Mouse (Mus musculus) retina, adult 2 months (tissue): ENCODE results near the gene Cdc45.
A peak's percentile ranks its signal among the peaks of the same experiment; 100 is the strongest.
"Not testable (repeated sequence)": the region's sequence is repeated elsewhere in the genome, so short reads cannot be mapped to it uniquely, and the experiment has no call there.

Experiments
- DNase-seq: peaks from one replicate; pipeline ENCODE4 v3.0.0-alpha.2; 2012; ENCODE audit warnings: low read depth, low spot score

Gene Cdc45

GRCm38 (mm10) chr16:18811468-18812384 lies at the start of gene Cdc45, which contains the start of gene Ufd1:
Gene Cdc45 (minus strand): TSS chr16:18811987.
Gene Ufd1 (plus strand): TSS chr16:18811779.
- DNase-seq = peak; percentile 80

- no peak for DNase-seq
Measured at GRCm38 (mm10) chr16:18860186-18860585, 48.4 kb upstream of the Cdc45 start.

DNA sequence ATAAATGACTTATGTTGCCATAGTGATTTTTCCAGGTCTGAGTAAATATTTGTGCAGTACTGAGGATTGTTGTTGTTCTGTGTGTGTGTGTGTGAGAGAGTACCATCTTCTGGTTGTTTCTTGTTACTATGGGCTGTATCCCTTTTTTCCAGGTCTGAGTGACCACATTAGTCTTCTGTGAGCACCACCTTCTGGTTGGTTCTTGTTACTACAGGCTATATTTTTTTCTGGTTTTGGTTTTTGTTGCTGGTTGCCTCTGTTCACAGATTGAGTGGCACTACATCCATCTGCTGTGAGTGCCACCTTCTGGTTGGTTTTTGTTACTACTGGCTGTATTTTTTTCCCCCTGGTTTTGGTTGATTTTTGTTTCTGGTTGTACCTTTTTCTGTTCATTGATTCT lies 46.8 kb upstream of the Cdc45 start:
- DNase-seq = no peak

DNA sequence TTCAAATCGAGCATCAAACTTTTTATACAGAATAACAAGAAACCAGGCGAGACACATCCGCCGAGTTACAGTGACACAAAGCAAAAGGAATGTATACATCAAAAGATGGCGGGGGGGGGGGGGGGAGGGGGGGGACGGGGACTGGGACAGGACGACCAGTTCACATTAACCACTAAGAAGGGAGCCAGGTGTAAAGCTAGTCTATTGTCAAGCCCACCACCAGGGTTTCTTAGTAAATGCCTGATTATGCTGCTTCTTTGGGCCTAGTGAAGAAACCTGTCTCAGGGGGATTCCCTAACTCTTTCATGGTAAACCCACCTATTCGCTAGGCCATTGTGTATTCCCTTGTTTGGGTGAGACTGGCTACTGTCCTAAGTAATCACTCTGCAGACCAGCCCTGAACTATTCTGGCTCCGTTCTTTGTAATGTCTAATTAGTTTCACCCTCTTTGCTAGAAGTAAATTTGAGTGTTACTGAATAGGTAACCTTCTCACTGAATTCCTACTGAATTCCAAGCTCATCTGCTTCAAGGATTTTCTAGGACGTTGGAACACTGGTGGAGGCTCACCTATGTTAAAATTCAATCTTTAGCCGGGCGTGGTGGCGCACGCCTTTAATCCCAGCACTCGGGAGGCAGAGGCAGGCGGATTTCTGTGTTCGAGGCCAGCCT lies 37.9 kb upstream of the Cdc45 start:
- DNase-seq = not testable (repeated sequence)

- DNase-seq = no peak
Measured at GRCm38 (mm10) chr16:18846301-18846820, 34.6 kb upstream of the Cdc45 start.

DNA sequence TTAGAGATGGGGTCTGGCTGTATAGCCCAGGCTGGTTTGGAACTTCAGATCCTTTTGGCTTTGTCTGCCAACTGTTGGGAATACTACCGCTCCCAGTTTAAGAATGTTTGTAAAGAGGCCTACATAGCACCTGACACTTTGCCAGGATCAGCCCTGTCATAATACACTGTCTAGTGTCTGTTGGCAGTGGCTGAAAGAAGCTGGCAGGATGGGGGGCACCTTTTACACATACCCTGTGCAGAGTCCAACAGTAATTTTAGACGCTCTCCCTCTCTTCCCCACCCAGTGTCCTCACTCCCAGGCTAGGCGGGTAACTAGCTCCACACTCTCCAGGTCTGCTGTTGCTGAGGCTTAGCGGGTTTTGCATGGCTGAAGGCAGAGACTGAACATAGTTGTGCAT lies 26.6 kb upstream of the Cdc45 start:
- DNase-seq = no peak

DNA sequence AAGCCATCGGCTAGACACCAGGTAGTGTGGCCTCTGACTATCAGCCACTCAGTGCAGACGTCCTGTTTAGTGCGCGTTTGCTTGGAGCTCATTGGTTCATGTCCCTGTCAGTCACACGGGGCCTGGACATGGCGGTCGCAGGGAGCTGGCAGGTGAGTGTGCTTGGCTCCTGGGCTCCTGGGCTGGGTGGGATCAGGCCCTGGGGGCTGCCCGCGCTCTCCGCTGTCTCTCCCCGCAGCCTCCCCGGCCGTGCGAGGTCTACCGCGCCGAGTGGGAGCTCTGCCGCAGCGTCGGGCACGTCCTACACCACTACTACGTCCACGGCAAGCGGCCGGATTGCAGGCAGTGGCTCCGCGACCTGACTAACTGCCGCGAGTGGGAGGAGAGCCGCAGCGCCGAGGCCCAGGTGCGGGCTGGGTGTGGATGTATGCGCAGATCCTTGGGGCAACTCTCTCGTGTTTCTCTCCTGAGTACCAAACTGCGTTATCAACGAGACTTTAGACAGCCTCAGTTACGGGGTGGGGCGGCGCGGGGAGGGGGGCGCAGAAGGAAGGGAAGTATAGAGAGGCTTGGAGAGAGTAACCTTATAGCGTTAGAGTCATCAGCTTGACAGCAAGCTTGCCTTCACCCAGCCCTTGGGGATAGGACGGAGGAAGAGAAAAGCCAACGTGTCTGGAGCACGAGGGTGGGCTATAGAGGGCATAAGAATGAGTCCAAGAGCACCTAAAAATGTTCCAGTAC lies 24.9 kb upstream of the Cdc45 start, which contains the start of the genes 2510002D24Rik and Gm28539:
TSS of gene 2510002D24Rik (plus strand) at position 111 of the 741 bp plus-strand sequence.
TSS of gene Gm28539 (plus strand) at position 117 of the 741 bp plus-strand sequence.
- peak; percentile 94 for DNase-seq

- DNase-seq = no peak
Measured at GRCm38 (mm10) chr16:18836073-18836467, 24.3 kb upstream of the Cdc45 start.

DNA sequence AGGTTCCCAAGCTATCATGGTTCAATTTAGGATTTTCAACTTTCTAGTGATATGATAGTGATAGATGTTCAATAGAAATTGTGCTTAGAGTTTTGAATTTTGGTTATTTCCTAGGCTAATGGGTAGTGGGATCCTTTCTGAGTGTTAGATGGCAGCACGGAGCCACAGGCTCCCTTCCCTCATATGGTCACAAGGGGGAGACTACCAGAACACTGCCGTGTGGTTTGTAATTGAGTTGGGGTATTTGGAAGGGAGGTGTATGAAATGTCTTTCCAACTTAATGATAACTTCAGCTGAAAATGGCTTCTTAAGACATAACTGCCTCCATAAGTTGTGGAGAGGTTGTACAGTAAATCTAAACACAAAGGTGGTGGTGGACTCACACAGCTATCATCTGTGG lies 21.7 kb upstream of the Cdc45 start:
- DNase-seq = no peak

GRCm38 (mm10) chr16:18829102-18829501 lies 17.3 kb upstream of the Cdc45 start:
- DNase-seq = no peak

- DNase-seq = no peak
Measured at GRCm38 (mm10) chr16:18828630-18829029, 16.8 kb upstream of the Cdc45 start.

DNA sequence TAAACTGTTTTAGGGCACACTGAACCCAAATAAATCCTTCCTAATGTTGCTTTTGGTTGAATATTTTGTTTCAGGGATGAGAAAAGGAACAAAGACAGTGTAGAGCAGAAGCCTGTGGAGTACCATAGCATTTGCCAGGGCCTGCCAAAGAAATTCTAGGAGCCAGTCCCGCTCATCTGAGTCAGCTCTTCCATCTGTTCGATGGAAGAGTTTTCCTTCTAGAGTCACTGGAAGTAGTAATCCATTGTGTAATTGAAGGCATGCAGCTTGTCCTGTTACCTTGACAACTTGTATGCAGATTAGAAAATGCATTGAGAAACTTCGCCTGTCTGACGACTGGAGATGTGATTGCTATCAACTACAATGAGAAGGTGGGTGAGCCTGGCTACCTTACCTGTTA lies 11.1 kb upstream of the Cdc45 start:
- no peak for DNase-seq

- DNase-seq = no peak
Measured at GRCm38 (mm10) chr16:18822356-18822755, 10.6 kb upstream of the Cdc45 start.

- no peak for DNase-seq
Measured at GRCm38 (mm10) chr16:18812385-18812910, 661 bp upstream of the Cdc45 start.

GRCm38 (mm10) chr16:18811032-18811431 lies 755 bp downstream of the Cdc45 start:
- no peak for DNase-seq

- DNase-seq = no peak
Measured at GRCm38 (mm10) chr16:18809001-18809400, 2.8 kb downstream of the Cdc45 start.

DNA sequence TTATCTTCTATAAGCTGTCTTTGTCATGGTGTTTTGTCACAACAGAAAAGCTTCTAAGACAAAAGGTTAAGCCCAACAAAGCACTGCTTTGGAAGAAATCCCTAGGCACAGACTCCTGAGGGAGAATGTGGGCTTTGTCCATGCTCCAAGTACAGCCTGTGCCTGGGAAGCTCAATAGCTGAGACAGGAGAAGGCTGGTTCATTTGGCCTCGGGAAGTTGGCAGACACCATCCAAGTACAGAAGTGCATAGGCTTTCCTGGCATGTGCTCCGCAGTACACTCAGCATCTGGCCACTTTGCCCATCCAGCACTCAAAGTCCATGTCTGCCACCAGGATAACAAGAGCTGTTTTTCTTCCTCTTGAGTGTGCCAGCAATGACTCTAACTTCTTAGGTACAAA lies 6.0 kb downstream of the Cdc45 start:
- no peak for DNase-seq

GRCm38 (mm10) chr16:18798841-18799240 lies 12.9 kb downstream of the Cdc45 start:
- DNase-seq = peak; percentile 41

GRCm38 (mm10) chr16:18798151-18798550 lies 13.6 kb downstream of the Cdc45 start:
- no peak for DNase-seq

GRCm38 (mm10) chr16:18796645-18797044 lies 15.1 kb downstream of the Cdc45 start:
- DNase-seq = no peak

GRCm38 (mm10) chr16:18795223-18795899 lies 16.4 kb downstream of the Cdc45 start:
- no peak for DNase-seq
